Mouse (Mus musculus): ENCODE data around the gene Enpp3. TPM values are rescaled to one million over a fixed set of nuclear protein-coding genes. Genes with fewer than 3 reads are reported as not detected.

The Enpp3 gene
- polyA plus RNA-seq, 1 experiment from 2014 or later: 2.2 TPM

- H3K36me3 ChIP-seq (ENCODE audit: control insufficient read depth, insufficient read depth, low read length): no peaks in the 10 kb centered on the region
- no peak overlapping the region for H3K4me2 ChIP-seq (ENCODE audit: low read depth, low read length)
- H3K9me3 ChIP-seq (ENCODE audit: control insufficient read depth, low read length): 0 out of 2 replicates have a peak, but pooled peaks cover 2% of the 10 kb centered on the region
- no peaks in the 10 kb centered on the region for H3K4me1 ChIP-seq (replicated peaks; ENCODE audit: control insufficient read depth, insufficient read depth, low read length)
- no peak overlapping the region for H3K4me3 ChIP-seq (ENCODE audit: low read length)
- H3K27ac ChIP-seq (ENCODE audit: low read length): no peak overlapping the region
- WGBS: 27% methylated on average over 8 of the region's 8 CpGs
- H3K27me3 ChIP-seq (ENCODE audit: control insufficient read depth, insufficient read depth, low read depth, low read length): no peaks in the 10 kb centered on the region
- no peak overlapping the region for H3K9ac ChIP-seq (ENCODE audit: low read length)
- no peak for ATAC-seq (ENCODE audit: low read depth)
Measured at GRCm38 (mm10) chr10:24758326-24758915, 84.2 kb downstream of the Enpp3 start.

GRCm38 (mm10) chr10:24754874-24755540 is 87.6 kb downstream of the Enpp3 start:
- Histone ChIP-seq H3K9me3 (ENCODE audit: control insufficient read depth, low read length) (0 out of 2 replicates have a peak, but pooled peaks cover 2% of the 10 kb centered on the region), H3K36me3 (ENCODE audit: control insufficient read depth, insufficient read depth, low read length) (no peaks in the 10 kb centered on the region), H3K4me3 (ENCODE audit: low read length) (peak overlapping the region; percentile 50), H3K4me2 (ENCODE audit: low read depth, low read length) (peak overlapping the region; percentile 34), H3K9ac (ENCODE audit: low read length) (no peak overlapping the region), H3K27ac (ENCODE audit: low read length) (no peak overlapping the region), H3K27me3 (ENCODE audit: control insufficient read depth, insufficient read depth, low read depth, low read length) (no peaks in the 10 kb centered on the region), H3K4me1 (replicated peaks; ENCODE audit: control insufficient read depth, insufficient read depth, low read length) (no peaks in the 10 kb centered on the region)
- ATAC-seq (ENCODE audit: low read depth): no peak
- WGBS: 59% methylated on average over 9 of the region's 9 CpGs

- H3K27ac ChIP-seq (ENCODE audit: low read length): 0 out of 2 replicates have a peak overlapping the region, but pooled peaks have one; percentile 6
- H3K36me3 ChIP-seq (ENCODE audit: control insufficient read depth, insufficient read depth, low read length): no peaks in the 10 kb centered on the region
- no peaks in the 10 kb centered on the region for H3K4me1 ChIP-seq (replicated peaks; ENCODE audit: control insufficient read depth, insufficient read depth, low read length)
- 0 out of 2 replicates have a peak, but pooled peaks cover 2% of the 10 kb centered on the region for H3K9me3 ChIP-seq (ENCODE audit: control insufficient read depth, low read length)
- no peaks in the 10 kb centered on the region for H3K27me3 ChIP-seq (ENCODE audit: control insufficient read depth, insufficient read depth, low read depth, low read length)
- H3K4me2 ChIP-seq (ENCODE audit: low read depth, low read length): peak overlapping the region; percentile 34
- H3K4me3 ChIP-seq (ENCODE audit: low read length): peak overlapping the region; percentile 50
- ATAC-seq (ENCODE audit: low read depth): peak; percentile 49; the same call in 1 of the 2 replicates
- peak overlapping the region; percentile 57 for H3K9ac ChIP-seq (ENCODE audit: low read length)
- 35% methylated on average over 11 of the region's 11 CpGs for WGBS
Measured at GRCm38 (mm10) chr10:24754251-24754835, 88.3 kb downstream of the Enpp3 start.

- Histone ChIP-seq H3K27me3 (ENCODE audit: control insufficient read depth, insufficient read depth, low read depth, low read length) (no peaks in the 10 kb centered on the region), H3K4me3 (ENCODE audit: low read length) (peak overlapping the region; percentile 50), H3K27ac (ENCODE audit: low read length) (no peak overlapping the region), H3K9ac (ENCODE audit: low read length) (peak overlapping the region; percentile 57), H3K9me3 (ENCODE audit: control insufficient read depth, low read length) (0 out of 2 replicates have a peak, but pooled peaks cover 2% of the 10 kb centered on the region), H3K4me2 (ENCODE audit: low read depth, low read length) (peak overlapping the region; percentile 34), H3K36me3 (ENCODE audit: control insufficient read depth, insufficient read depth, low read length) (no peaks in the 10 kb centered on the region), H3K4me1 (replicated peaks; ENCODE audit: control insufficient read depth, insufficient read depth, low read length) (no peaks in the 10 kb centered on the region)
- WGBS: 42% methylated on average over 16 of the region's 16 CpGs
- ATAC-seq (ENCODE audit: low read depth): no peak
Measured at GRCm38 (mm10) chr10:24753536-24754250, 88.9 kb downstream of the Enpp3 start.

- WGBS: 60% methylated on average over 12 of the region's 13 CpGs
- no peaks in the 10 kb centered on the region; the same call in 1 of the 2 replicates for H3K4me1 ChIP-seq (replicated peaks; ENCODE audit: control insufficient read depth, insufficient read depth, low read length)
- no peak for ATAC-seq (ENCODE audit: low read depth)
- H3K9ac ChIP-seq (ENCODE audit: low read length): no peak overlapping the region
- H3K4me2 ChIP-seq (ENCODE audit: low read depth, low read length): no peak overlapping the region
- H3K9me3 ChIP-seq (ENCODE audit: control insufficient read depth, low read length): no peaks in the 10 kb centered on the region
- no peaks in the 10 kb centered on the region for H3K27me3 ChIP-seq (ENCODE audit: control insufficient read depth, insufficient read depth, low read depth, low read length)
- H3K36me3 ChIP-seq (ENCODE audit: control insufficient read depth, insufficient read depth, low read length): no peaks in the 10 kb centered on the region
- H3K27ac ChIP-seq (ENCODE audit: low read length): no peak overlapping the region
- H3K4me3 ChIP-seq (ENCODE audit: low read length): no peak overlapping the region
Measured at GRCm38 (mm10) chr10:24742950-24743487, 99.6 kb downstream of the Enpp3 start.

GRCm38 (mm10) chr10:24741229-24742198 is 101.1 kb downstream of the Enpp3 start:
- H3K9ac ChIP-seq (ENCODE audit: low read length): no peak overlapping the region
- no peaks in the 10 kb centered on the region for H3K9me3 ChIP-seq (ENCODE audit: control insufficient read depth, low read length)
- no peaks in the 10 kb centered on the region for H3K27me3 ChIP-seq (ENCODE audit: control insufficient read depth, insufficient read depth, low read depth, low read length)
- no peaks in the 10 kb centered on the region; the same call in 1 of the 2 replicates for H3K4me1 ChIP-seq (replicated peaks; ENCODE audit: control insufficient read depth, insufficient read depth, low read length)
- no peak overlapping the region for H3K4me3 ChIP-seq (ENCODE audit: low read length)
- no peak overlapping the region for H3K27ac ChIP-seq (ENCODE audit: low read length)
- H3K4me2 ChIP-seq (ENCODE audit: low read depth, low read length): no peak overlapping the region
- no peak; the same call in 1 of the 2 replicates for ATAC-seq (ENCODE audit: low read depth)
- no peaks in the 10 kb centered on the region for H3K36me3 ChIP-seq (ENCODE audit: control insufficient read depth, insufficient read depth, low read length)
- WGBS: 22% methylated on average over 7 of the region's 7 CpGs

- Histone ChIP-seq H3K9ac (ENCODE audit: low read length) (no peak overlapping the region), H3K27me3 (ENCODE audit: control insufficient read depth, insufficient read depth, low read depth, low read length) (no peaks in the 10 kb centered on the region), H3K9me3 (ENCODE audit: control insufficient read depth, low read length) (no peaks in the 10 kb centered on the region), H3K36me3 (ENCODE audit: control insufficient read depth, insufficient read depth, low read length) (no peaks in the 10 kb centered on the region), H3K27ac (ENCODE audit: low read length) (no peak overlapping the region), H3K4me1 (replicated peaks; ENCODE audit: control insufficient read depth, insufficient read depth, low read length) (no peaks in the 10 kb centered on the region; the same call in 1 of the 2 replicates), H3K4me3 (ENCODE audit: low read length) (no peak overlapping the region), H3K4me2 (ENCODE audit: low read depth, low read length) (no peak overlapping the region)
- ATAC-seq (ENCODE audit: low read depth): no peak
- 70% methylated on average over 2 of the region's 2 CpGs for WGBS
Measured at GRCm38 (mm10) chr10:24739171-24739570, 103.5 kb downstream of the Enpp3 start.

GRCm38 (mm10) chr10:24738456-24738855 is 104.2 kb downstream of the Enpp3 start:
- Histone ChIP-seq H3K4me2 (ENCODE audit: low read depth, low read length) (no peak overlapping the region), H3K27ac (ENCODE audit: low read length) (no peak overlapping the region), H3K36me3 (ENCODE audit: control insufficient read depth, insufficient read depth, low read length) (no peaks in the 10 kb centered on the region), H3K4me1 (replicated peaks; ENCODE audit: control insufficient read depth, insufficient read depth, low read length) (no peaks in the 10 kb centered on the region; the same call in 1 of the 2 replicates), H3K9ac (ENCODE audit: low read length) (no peak overlapping the region), H3K27me3 (ENCODE audit: control insufficient read depth, insufficient read depth, low read depth, low read length) (no peaks in the 10 kb centered on the region), H3K4me3 (ENCODE audit: low read length) (no peak overlapping the region), H3K9me3 (ENCODE audit: control insufficient read depth, low read length) (no peaks in the 10 kb centered on the region)
- ATAC-seq (ENCODE audit: low read depth): no peak
- 60% methylated on average over 2 of the region's 2 CpGs for WGBS

Data from lung, embryonic 16.5 days (tissue).